Mouse (Mus musculus): ENCODE results near the gene Rnf130.

GRCm38 (mm10) chr11:50147958-50148476 lies 122.9 kb downstream of the Rnf130 start:
- TF ChIP-seq CTCF (IDR thresholded peaks at IDR 0.05; ENCODE audit: control insufficient read depth, insufficient read depth, low read length) (no peak), POLR2A (IDR thresholded peaks at IDR 0.05; ENCODE audit: borderline replicate concordance, control insufficient read depth, low read depth, low read length) (no peak)
